Mouse (Mus musculus): Measurements from ENCODE around the gene Lxn.
A peak's percentile ranks its signal among the peaks of the same experiment; 100 is the strongest.

Gene Lxn

DNA sequence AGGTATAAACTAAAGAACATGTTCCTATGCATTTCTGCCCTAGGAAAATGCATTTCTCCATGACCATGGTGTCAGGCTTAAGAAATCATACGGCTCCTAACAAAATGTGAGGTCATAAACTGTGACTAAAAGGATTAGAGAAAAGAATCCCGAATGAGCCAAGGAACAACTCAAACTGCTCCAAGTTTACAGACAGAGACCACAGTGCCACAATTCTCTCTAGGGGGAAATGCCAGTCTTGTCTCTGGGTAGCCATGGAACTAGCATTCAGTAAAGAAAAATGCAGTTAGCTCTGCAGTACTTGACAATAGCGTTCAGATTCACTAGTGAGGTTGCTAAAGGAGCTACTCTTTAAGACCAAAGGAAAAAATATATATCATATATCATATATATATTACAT, 3.8 kb downstream of the Lxn start:
- DNase-seq (ENCODE audit: low read depth) = no peak

DNA sequence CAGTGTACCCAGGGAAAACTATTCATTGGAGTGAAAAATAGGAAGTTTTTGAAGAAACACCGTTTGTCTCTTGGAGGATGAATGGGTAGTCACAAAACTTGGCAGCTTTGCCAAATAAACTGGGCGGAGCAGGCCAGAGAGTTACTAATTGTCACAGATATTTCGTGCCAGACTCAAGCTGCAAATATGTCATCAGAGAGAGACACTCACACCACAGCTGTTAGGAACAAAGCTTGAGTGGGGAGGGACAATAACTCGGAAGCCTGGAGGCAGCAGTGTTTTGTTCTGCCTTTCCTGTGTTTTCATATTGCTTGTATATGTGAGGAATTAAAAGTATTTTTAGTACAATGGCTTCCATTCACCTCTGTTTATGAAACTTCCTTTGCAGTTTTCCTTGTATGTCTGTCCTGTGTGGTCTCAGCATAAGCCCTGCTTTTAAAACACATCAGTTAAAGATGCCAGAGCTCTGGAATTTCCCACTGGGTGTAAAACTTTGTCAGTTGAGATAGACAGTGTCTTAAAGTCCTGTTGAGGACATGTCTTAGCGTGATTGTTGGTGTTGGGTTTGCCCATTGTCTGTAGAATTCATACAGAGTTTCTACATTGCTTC, 13.0 kb downstream of the Lxn start:
- no peak for DNase-seq (ENCODE audit: low read depth)

DNA sequence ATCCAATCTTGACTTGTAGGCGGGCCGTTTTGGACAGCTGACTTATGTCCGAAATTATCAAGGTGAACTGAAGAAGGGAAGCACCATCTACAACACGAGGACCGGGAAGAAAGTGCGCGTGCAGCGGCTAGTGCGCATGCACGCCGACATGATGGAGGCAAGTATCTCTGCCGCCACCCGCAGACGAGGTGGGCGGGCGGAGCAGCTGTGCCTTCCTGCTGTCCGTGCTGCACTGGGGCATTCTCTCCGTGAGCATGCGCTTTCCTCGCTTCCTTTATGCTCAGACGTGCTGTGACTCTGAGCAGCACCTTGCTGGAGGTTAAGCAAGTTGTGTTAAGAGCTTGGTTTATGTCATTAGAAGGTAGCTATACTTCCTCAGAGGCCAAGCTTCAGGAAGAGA, 14.1 kb downstream of the Lxn start:
- DNase-seq (ENCODE audit: low read depth) = no peak

DNA sequence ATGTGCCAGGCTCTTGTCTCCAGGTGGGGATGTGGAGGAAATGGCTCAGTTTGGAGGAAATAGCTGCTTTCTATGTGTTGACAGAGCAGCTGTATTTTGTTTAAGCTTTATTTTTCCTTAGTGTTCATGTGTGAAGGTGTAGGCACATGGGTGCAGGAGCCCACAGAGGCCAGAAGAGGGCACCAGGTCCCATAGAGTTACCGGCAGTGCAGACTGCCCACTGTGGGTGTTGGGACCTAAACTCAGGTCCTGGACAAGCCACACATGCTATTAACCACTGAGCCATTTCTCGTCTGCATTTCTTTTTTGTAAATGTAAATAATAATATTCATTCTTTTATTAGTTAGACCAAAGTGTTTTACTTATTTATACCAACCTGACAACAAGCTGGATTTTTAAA, 16.6 kb downstream of the Lxn start:
- DNase-seq (ENCODE audit: low read depth) = no peak

DNA sequence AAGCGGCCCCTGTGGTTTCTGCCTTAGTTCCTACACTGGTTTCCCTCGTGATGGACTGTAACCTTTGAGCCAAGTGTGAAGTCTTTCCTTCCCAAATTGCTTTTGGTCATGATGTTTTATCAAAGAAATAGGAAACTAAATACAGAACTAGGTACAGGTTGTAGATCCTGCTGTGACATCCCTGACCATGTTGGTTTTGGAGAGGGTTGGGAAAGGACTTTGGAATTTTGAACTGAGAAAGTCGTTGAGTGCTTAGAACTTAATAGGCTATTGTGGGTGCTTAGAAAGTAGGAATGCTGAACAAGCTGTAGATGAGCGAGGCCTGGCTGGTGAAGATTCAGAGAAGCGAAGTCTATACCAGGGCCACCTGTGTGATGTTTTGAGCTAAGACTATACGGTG, 29.7 kb downstream of the Lxn start:
- DNase-seq (ENCODE audit: low read depth) = no peak

DNA sequence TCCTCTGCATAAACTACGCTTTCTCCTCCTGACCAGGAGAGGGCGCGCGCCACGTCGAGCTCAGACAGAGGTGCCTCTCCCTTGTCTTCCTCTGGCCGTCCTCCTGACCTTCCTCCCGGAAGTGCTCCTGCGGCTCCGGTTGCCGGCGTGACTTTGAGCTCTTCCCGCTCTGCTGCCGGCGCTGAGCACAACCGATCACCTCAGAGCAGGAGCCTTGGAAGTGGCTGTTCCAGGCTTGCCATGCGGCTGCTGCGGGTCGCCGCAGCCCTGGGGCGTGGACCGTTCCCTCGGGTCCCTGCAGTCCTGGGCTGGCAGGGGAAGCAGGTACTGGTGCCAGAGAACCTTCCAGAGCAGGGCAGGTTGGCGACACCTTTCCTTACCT, 33.7 kb downstream of the Lxn start, which contains the start of gene Gfm1:
Gfm1 (plus strand) TSS at position 98 of the 382 bp plus-strand sequence.
- DNase-seq (ENCODE audit: low read depth) = peak; percentile 80

DNA sequence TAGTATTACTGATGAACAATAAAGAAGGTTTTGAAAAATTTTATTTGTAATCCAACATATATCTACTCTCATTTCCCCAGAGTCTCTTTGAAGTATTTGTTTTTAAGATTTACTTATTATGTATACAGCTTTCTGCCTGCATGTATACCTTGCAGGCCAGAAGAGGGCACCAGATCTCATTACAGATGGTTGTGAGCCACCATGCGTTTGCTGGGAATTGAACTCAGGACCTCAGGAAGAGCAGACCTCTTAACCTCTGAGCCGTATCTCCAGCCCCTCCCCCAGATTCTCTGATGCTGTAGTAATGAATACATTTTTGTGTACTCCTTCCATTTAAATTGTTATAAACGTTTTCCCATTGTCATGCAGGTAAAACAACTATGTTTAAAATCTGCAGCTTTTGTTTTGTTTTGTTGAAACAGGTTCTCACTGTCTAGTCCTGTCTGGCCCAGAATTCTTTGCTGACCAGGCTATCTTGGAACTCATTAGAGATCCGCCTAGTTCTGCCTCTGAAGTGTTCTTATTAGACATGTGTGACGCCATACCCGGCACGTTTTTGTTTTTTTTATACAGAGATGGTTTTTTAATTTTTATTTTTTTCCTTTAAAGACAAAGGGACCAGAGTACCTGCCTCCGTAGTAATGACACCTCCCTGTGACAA, 34.3 kb downstream of the Lxn start:
- no peak for DNase-seq (ENCODE audit: low read depth)
